Mouse (Mus musculus) gastrocnemius, adult 18-20 months (tissue): ENCODE measurements around the gene Foxs1. TPM values are rescaled to one million over a fixed set of nuclear protein-coding genes. Genes with fewer than 3 reads are reported as not detected.

Source experiments
- DNase-seq: peaks from one replicate; pipeline ENCODE4 v3.0.0; 2021; ENCODE audit warnings: low spot score
- total RNA-seq, 2 experiments: library from RNA; stranded (reverse); gene quantifications; 2 replicates each; pipeline ENCODE4 v1.2.3; 2021

Foxs1 gene
- total RNA-seq, 2 experiments from 2014 or later = 0.75 to 1.8 TPM

DNA sequence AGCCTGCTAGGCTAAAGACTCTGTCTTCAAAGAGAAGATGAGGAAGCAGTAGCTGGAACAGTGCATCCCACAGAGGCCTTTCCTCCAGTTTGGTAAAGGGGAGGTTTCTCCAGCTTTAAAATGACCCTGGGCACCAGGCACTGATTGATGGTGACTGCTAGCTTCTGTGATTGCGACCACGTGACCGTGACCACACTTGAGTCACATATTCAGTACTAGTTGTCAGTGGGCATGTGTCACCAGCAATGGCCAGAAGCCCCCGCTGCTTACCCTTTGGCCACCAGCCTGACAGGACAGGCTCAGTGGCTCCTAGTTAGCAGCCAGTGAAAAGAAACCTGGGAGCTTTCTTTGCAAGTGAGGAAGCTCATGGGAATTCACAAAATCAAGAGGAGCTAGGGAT lies 29.4 kb downstream of the Foxs1 start:
- no peak for DNase-seq

GRCm38 (mm10) chr2:152902658-152903057 lies 30.4 kb downstream of the Foxs1 start:
- DNase-seq = no peak

DNA sequence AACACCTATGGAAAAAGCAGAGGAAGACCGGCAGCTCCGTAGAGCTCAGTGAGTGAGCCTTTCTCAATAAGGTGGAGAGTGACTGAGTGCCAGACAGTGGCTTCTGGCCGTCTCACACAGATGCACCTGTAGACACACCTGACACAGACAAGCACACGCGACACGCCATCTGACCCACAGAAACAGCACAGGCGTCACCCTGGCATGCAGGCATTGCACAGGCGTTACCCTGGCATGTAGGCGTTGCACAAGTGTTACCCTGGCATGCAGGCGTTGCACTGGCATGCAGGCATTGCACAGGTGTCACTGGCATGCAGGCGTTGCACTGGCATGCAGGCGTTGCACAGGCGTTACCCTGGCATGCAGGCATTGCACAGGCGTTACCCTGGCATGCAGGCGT lies 31.7 kb downstream of the Foxs1 start:
- DNase-seq = no peak

- peak; percentile 73 for DNase-seq
These were observed 34.0 kb downstream of the Foxs1 start for GRCm38 (mm10) chr2:152899011-152899410.

GRCm38 (mm10) chr2:152896926-152897325 lies 36.1 kb downstream of the Foxs1 start:
- no peak for DNase-seq

GRCm38 (mm10) chr2:152895834-152896233 lies 37.2 kb downstream of the Foxs1 start:
- no peak for DNase-seq

DNA sequence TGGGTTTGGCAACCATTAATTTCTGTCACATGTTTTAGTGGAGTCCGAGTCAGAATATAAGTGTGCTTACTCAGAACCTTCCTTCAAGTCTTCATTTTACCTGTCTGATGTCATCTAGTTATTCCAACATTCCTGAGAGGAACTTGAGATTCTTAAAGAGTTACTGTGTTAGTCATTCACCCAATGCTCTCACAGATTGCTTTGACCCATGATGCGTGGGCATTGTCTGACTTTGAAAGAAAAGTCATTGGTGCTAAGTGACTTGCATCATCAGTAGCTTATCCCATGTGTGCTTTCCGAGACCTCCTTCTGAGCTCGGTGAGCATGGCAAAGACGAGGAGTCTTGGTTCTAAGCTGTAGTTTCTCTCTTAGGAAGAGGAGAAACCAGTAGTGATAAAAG lies 44.2 kb downstream of the Foxs1 start:
- DNase-seq = no peak

GRCm38 (mm10) chr2:152887230-152887629 lies 45.8 kb downstream of the Foxs1 start:
- no peak for DNase-seq

GRCm38 (mm10) chr2:152884101-152884645 lies 48.8 kb downstream of the Foxs1 start:
- no peak for DNase-seq

Other genes with a start within 250 kb of the Foxs1 start
- 10 to 100 TPM; 11.3 to 12.7 TPM for gene Mcts2, start 246.2 kb downstream of the Foxs1 start, total RNA-seq
- 10 to 100 TPM; 16.0 to 28.5 TPM for gene Id1, start 197.0 kb downstream of the Foxs1 start, total RNA-seq
- 1 to 10 TPM; 2.6 to 3.5 TPM for gene Cox4i2, start 179.0 kb downstream of the Foxs1 start, total RNA-seq
- 10 to 100 TPM; 20.6 to 30.6 TPM for gene Bcl2l1, start 101.5 kb downstream of the Foxs1 start, total RNA-seq
- 1 to 10 TPM; 1.6 to 5.3 TPM for gene Tpx2, start 85.2 kb downstream of the Foxs1 start, total RNA-seq
- 100 to 1,000 TPM; 671 to 798 TPM for gene Mylk2, start 21.9 kb downstream of the Foxs1 start, total RNA-seq
- gene Dusp15, start 18.5 kb upstream of the Foxs1 start, total RNA-seq = under 1 TPM; 0.26 to 0.34 TPM
- gene Ttll9, start 29.3 kb upstream of the Foxs1 start, total RNA-seq = not detected
- 10 to 100 TPM; 72.1 to 77.5 TPM for gene Pdrg1, start 82.2 kb upstream of the Foxs1 start, total RNA-seq
- not detected for gene Xkr7, start 98.6 kb upstream of the Foxs1 start, total RNA-seq
- 1 to 10 TPM; 3.3 to 4.1 TPM for gene Ccm2l, start 132.7 kb upstream of the Foxs1 start, total RNA-seq
- gene Hck, start 175.3 kb upstream of the Foxs1 start, total RNA-seq = under 1 TPM; 0.18 to 0.28 TPM
- gene Tm9sf4, start 228.1 kb upstream of the Foxs1 start, total RNA-seq = 10 to 100 TPM; 27.0 to 30.3 TPM